Mouse (Mus musculus): ENCODE data around the gene Map10.

DNA sequence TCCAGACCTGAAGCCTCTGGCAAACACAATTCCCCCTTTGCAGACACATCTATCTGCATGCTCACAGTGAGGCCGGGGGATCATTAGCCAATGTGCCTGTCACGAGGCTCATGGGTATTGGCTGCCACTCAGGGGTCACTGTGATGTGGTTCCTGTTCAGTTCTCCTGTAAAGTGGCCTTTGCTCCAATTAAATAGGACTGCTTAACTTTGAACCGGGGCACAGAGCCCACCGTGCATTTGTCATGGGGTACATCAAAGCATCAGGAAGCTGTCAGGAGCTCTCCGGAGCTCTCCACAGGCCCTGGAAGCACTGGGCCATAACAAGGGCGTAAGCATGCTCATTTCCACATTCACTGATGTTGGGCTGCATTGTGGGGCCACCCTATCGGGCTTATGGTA is 47.0 kb downstream of the Map10 start:
- TF ChIP-seq CTCF (IDR thresholded peaks at IDR 0.05; ENCODE audit: low read depth, low read length) (no peak), GATA1 (IDR thresholded peaks at IDR 0.05; ENCODE audit: borderline replicate concordance, low read length) (no peak), GATA2 (IDR thresholded peaks at IDR 0.05; ENCODE audit: borderline replicate concordance, low read depth, low read length) (no peak)

All from G1E (cell line).